Mouse (Mus musculus) myocyte (in vitro differentiated cells): ENCODE measurements around the gene Padi6.

Experiments
- CEBPB ChIP-seq: IDR thresholded peaks from 2 replicates; pipeline ENCODE4 v1.6.1; 2011; ENCODE audit warnings: mild to moderate bottlenecking, moderate library complexity; ENCODE audit not compliant: poor library complexity, insufficient read depth, severe bottlenecking
- MAX ChIP-seq: IDR thresholded peaks from one replicate; pipeline ENCODE4 v1.6.1; 2011; ENCODE audit warnings: low read depth, mild to moderate bottlenecking, control low read depth
- MYOD1 ChIP-seq, 3 experiments: IDR thresholded peaks; one replicate each; pipeline ENCODE4 v1.6.1; 2011; ENCODE audit warnings: control low read depth in 2 of 3, low read depth in 2 of 3, mild to moderate bottlenecking in 2 of 3, moderate library complexity in 1 of 3; ENCODE audit not compliant: insufficient read length in 2 of 3, control insufficient read depth in 1 of 3
- MYOG ChIP-seq, 3 experiments: IDR thresholded peaks; one replicate each; pipeline ENCODE4 v1.6.1; 2011; ENCODE audit warnings: control low read depth in 2 of 3, low read depth in 2 of 3, mild to moderate bottlenecking in 2 of 3; ENCODE audit not compliant: insufficient read length in 2 of 3, control insufficient read depth in 1 of 3, insufficient read depth in 1 of 3
- POLR2A ChIP-seq: IDR thresholded peaks from one replicate; pipeline ENCODE4 v1.6.1; 2011; ENCODE audit warnings: low read depth, mild to moderate bottlenecking, control low read depth, moderate library complexity; ENCODE audit not compliant: insufficient read length
- POLR2AphosphoS2 ChIP-seq: IDR thresholded peaks from one replicate; pipeline ENCODE4 v1.6.1; 2011; ENCODE audit warnings: low read depth, control low read depth; ENCODE audit not compliant: insufficient read length
- SRF ChIP-seq: IDR thresholded peaks from one replicate; pipeline ENCODE4 v1.6.1; 2011; ENCODE audit warnings: low read depth; ENCODE audit not compliant: control insufficient read depth, insufficient read length
- TCF12 ChIP-seq: IDR thresholded peaks from one replicate; pipeline ENCODE4 v1.6.1; 2011; ENCODE audit warnings: mild to moderate bottlenecking, control low read depth; ENCODE audit not compliant: poor library complexity, insufficient read depth, severe bottlenecking
- USF1 ChIP-seq: IDR thresholded peaks from one replicate; pipeline ENCODE4 v1.6.1; 2011; ENCODE audit warnings: low read depth, mild to moderate bottlenecking, control low read depth, moderate library complexity

- TF ChIP-seq POLR2AphosphoS2 (no peak), POLR2A (no peak), MYOG (IDR thresholded peaks at IDR 0.05; ENCODE audit: control insufficient read depth in 1 of 3, insufficient read depth in 1 of 3, insufficient read length in 2 of 3, low read depth in 2 of 3) (no peak), SRF (no peak), USF1 (no peak), CEBPB (no peak), MAX (no peak), TCF12 (no peak), MYOD1 (IDR thresholded peaks at IDR 0.05; ENCODE audit: control insufficient read depth in 1 of 3, insufficient read length in 2 of 3, low read depth in 2 of 3) (no peak)
These were observed 7.9 kb upstream of the Padi6 start for GRCm38 (mm10) chr4:140750328-140750727.
